Mouse (Mus musculus): ENCODE measurements at regions not wholly inside any gene's neighbourhood (a gene's known extent, or its start where the extent isn't known, plus 50 kb on each side); places are given as distances from the start of the nearest gene placed in this dataset.
A peak's percentile ranks its signal among the peaks of the same experiment; 100 is the strongest.

- no peak for DNase-seq (ENCODE audit: low spot score in 2 of 2)
Measured at GRCm38 (mm10) chr3:41857446-41857845, 115.0 kb downstream of the D3Ertd751e start.

DNA sequence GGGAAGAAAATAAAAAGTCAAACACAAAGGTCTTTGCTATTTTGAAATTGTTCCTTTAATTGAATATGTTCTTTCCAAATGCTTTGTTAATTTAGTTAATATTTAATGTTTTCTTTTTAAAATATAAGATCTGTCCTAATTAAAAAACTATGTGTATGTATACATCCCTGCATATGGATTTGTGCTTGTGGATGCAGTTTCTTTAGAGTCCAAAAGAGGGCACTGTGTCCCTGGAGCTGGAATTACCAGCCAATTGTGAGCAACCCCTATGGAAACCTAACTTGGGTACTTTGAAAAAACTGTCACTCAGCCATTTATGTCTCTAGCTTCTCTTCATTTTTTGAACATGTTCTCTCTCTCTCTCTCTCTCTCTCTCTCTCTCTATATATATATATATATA lies 120.3 kb downstream of the D3Ertd751e start:
- DNase-seq (ENCODE audit: low spot score in 2 of 2) = no peak

- DNase-seq (ENCODE audit: low spot score in 2 of 2) = no peak
Measured at GRCm38 (mm10) chr3:41908952-41909351, 166.5 kb downstream of the D3Ertd751e start.

DNA sequence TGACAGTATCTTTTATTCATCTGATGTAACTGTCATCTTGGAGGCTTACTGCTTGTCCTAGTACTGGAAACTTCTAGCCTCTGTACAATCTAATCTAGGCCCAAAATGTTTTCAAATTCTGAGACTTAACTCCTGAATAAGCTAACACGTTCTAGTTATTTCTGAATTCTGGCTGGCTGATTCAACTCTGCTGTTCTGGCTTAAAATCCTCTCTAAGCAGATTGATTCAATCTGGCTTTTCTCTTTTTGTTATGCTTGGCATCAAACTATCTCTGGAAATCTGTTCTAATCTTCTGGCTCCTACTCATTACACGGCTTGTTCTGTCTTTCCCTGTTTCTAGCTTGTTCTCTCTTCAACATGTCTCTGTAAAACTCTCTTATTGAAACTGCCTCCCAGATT lies 170.8 kb downstream of the D3Ertd751e start:
- no peak for DNase-seq (ENCODE audit: low spot score in 2 of 2)

DNA sequence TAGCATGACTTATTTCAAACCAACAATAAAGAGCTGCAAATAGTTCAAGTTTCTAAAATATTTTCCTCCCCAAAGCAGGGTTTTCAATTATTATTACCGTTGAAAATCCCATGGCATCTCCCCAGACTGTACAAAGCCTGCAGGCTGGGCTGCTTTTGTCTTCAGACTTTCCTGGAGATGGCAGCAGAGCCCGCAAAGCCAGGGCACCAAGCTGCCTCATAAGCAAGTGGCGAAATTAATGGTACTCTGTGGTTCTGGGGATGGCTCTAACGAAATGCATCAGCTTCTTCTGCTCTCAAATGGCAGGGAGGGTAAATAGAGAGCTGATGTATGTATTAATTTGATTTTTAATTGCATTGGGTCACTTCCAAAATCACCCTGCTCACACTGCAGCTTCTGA lies 197.4 kb downstream of the D3Ertd751e start:
- DNase-seq (ENCODE audit: low spot score in 2 of 2) = peak in 1 of 2 experiments; percentile 22

GRCm38 (mm10) chr3:41942964-41943363 lies 200.6 kb downstream of the D3Ertd751e start:
- DNase-seq (ENCODE audit: low spot score in 2 of 2) = no peak

GRCm38 (mm10) chr3:41949404-41949803 lies 207.0 kb downstream of the D3Ertd751e start:
- no peak for DNase-seq (ENCODE audit: low spot score in 2 of 2)

- DNase-seq (ENCODE audit: low spot score in 2 of 2) = no peak
Measured at GRCm38 (mm10) chr3:41957385-41957784, 215.0 kb downstream of the D3Ertd751e start.

GRCm38 (mm10) chr3:41960209-41960608 lies 217.8 kb downstream of the D3Ertd751e start:
- no peak for DNase-seq (ENCODE audit: low spot score in 2 of 2)

DNA sequence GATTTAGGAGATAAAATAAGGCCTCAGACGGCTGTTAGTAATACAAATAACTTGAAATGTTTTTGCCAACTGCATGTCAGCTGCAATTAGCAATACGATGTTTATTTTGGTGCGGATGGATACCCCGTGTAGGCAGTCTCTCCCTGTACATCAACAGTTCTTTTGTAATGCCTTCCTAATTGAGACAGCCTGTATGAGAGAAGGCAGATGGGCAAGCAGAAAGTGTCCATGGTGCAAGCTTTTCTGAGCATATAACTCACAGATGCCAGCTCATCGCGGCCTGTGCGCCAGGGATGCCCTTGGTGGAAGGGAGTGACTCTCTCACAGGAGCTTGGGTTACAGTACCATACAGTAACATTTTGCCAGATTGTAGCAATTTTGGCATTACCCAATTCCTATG lies 220.5 kb downstream of the D3Ertd751e start:
- DNase-seq (ENCODE audit: low spot score in 2 of 2) = peak; percentile 14 to 16

DNA sequence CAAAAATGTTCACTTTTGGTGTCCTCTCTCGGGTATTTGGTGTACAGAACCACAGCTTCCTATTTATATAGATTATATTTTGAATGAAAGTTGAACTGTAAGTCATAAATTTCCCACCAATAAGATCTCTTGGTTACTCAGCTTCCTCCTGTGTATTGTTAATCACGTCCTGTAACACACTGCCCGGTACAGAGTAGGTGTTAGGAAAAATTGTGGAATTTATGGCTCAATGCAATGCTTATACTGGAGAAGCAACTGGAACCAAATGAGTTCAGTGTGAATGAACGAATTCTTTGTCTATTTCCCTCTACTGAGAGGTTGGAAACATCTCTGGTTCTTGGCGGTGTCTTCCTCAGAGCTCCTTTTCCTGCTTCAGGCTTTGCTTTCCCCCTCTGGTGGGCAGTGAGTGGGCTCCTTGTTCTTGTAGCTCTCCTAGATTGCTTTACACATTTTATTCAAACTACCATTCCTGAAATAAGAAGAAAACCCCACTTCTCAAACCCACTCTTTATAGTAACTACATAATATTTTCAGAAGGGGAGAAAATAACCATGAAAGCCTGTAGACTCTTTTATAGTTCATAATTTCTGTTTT lies 264.4 kb downstream of the D3Ertd751e start:
- no peak for DNase-seq (ENCODE audit: low spot score in 2 of 2)

GRCm38 (mm10) chr3:42023187-42023586 lies 280.8 kb downstream of the D3Ertd751e start:
- DNase-seq (ENCODE audit: low spot score in 2 of 2) = no peak

GRCm38 (mm10) chr3:42039632-42040031 lies 297.2 kb downstream of the D3Ertd751e start:
- DNase-seq (ENCODE audit: low spot score in 2 of 2) = no peak

DNA sequence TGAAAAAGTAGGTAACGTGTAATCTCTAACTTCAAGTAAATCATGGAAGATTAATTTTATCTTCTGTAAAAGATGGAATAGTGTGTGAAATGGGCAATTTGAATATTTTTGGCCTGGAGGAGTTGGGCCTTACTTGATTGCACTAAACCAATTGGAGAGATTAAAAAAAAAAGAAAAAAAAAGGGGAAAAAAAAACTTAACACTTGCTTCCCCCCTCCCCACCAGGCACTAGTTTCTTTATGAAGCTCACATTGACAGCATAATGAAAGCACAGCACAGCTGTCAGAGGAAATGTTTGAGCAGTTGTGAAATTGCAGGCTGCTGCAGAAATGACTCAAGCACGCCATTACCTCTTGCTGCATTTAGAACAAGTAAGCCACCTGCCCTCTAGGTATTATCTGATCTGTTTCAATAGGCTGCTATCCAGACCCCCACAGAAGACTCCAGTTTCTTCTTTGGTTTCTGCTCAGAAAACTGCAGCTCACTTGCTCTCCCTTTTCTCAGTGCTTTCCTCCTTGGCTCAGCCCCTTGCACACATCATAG lies 297.9 kb downstream of the D3Ertd751e start:
- no peak for DNase-seq (ENCODE audit: low spot score in 2 of 2)

GRCm38 (mm10) chr3:42040959-42041358 lies 298.5 kb downstream of the D3Ertd751e start:
- no peak for DNase-seq (ENCODE audit: low spot score in 2 of 2)

DNA sequence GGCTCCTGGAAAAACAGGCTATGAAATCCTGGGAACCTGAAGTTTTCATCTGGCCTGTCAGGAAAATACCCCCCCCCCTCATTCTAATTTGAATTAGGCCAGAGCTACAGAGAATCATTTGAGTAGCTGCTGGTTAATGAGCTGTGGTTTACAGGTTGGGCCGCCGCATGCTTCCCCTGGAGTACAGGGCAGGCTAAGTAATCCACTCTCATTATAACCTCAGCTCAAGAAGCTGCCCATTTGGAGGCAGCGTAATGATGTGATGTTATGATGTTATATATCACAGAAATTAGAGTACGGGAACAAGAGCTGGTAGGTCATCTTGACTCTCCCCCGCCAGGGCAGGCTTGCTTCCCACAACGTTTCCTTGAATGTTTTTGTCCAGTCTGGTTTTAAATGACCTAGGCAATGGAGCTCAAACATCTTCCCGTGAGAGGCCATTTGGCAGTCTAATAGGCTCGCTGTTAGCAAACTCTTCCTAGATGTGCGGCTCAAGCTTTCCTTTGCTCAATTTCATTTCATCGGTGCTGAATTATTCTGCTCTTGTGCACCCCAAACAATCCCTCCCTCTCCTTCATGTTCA lies 315.0 kb downstream of the D3Ertd751e start:
- no peak for DNase-seq (ENCODE audit: low spot score in 2 of 2)

- no peak for DNase-seq (ENCODE audit: low spot score in 2 of 2)
Measured at GRCm38 (mm10) chr3:42065093-42065935, 322.9 kb downstream of the D3Ertd751e start.

DNA sequence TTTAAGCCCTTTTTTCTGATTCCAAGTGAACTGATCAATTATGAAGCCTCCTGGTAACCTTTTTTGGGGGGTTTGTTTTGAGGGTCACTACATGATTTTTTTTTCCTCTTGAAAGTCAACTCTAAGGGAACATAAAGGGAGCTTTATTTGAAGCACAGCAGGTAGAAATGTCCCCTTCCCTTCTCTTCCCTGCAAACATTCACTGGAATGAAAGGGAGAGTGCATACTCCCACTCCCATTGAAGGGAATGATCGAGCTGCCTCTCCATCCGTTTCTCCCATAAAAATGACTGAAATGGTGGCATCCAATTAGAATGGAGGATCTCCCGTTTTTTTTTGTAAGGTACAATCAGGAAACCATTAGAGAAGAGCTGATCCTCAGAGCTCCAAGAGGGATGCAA lies 323.6 kb downstream of the D3Ertd751e start:
- no peak for DNase-seq (ENCODE audit: low spot score in 2 of 2)

DNA sequence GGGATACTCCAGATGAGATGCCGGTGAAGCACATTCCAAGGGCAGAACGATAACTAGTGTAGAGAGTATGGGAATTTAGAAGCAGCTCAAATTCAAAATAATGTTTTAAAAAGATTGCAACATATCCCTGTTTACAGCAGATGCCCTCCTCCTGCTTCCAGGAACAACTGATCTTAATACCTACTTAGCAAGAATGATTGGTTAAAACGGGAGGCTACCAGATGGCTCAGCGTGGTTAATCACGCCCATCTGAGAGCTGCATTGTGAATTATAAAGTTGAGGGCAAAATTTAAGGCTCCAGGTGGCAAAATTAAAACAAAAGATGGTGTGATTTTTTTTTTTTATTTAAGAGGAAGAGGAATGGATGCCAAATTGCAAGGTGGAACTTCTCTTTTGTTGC lies 324.6 kb downstream of the D3Ertd751e start:
- no peak for DNase-seq (ENCODE audit: low spot score in 2 of 2)

- DNase-seq (ENCODE audit: low spot score in 2 of 2) = peak in 1 of 2 experiments; percentile 29
Measured at GRCm38 (mm10) chr3:42074532-42075287, 332.3 kb downstream of the D3Ertd751e start.

GRCm38 (mm10) chr3:42110976-42111847 lies 368.8 kb downstream of the D3Ertd751e start:
- DNase-seq (ENCODE audit: low spot score in 2 of 2) = peak; percentile 42 to 76
